20 mouse cellular contexts compared by ENCODE assay signal in the genomic region with DNA sequence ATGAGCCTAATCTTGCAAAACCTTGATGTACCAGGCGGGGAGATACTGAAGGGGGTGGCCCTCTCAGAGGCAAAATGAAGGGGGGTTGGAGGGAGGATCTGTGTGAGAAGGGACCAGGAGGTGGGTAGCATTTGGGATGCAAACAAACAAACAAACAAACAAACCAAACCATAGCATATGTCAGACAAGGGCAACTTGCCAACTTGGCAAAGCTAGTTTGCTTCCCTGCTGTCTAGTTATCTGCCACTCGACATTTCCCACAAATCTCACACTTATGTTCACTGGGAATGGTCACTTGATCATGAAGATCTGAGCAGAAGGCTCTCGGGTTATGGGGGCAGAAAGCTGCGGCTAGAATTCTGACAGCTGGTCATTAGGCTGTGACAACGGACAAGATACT.
A peak's percentile ranks its signal among the peaks of the same experiment; 100 is the strongest.
DNase-seq lines count a peak whose midpoint lies in the region; ATAC-seq lines count a peak whose summit lies in the region.
"Had no signal": no experiment of that assay in that cellular context is flagged by ENCODE, and none has a peak within 500 bp of the region (broad histone marks: within the 10 kb centered on the region; RNA-seq: fewer than 3 reads in every experiment).

No protein-coding gene starts in this region.

- no peak for DNase-seq in forebrain, embryonic 10.5 days (ENCODE audit: extremely low spot score, low spot score)
- DNase-seq in layer of hippocampus, postnatal 10 days (ENCODE audit: low spot score in 2 of 2), result peak; percentile 28 to 52
- no peak for DNase-seq in layer of hippocampus, postnatal 36 days
- peak; percentile 78 for DNase-seq in cerebellum, adult 11-12 months
- DNase-seq in cerebellum, postnatal 14 days, result peak; percentile 87 to 88
- no peak for DNase-seq in natural killer cell, adult 2 months (ENCODE audit: low spot score in 2 of 2)
- DNase-seq in frontal cortex, adult 2 months (ENCODE audit: extremely low spot score in 1 of 2, low spot score in 1 of 2), result no peak
- DNase-seq: adrenal gland, adult 8-10 months; heart, adult 18-20 months; heart, postnatal 36 days; kidney, postnatal 36 days; layer of hippocampus, adult 9-11 months; right cerebral cortex, postnatal 25 days had no signal

- H3K27me3 ChIP-seq in forebrain, embryonic 13.5 days, result no peaks in the 10 kb centered on the region
- no peaks in the 10 kb centered on the region for H3K27me3 ChIP-seq in forebrain, embryonic 10.5 days (ENCODE audit: poor library complexity, severe bottlenecking)
- H3K27me3 ChIP-seq: heart, embryonic 13.5 days; intestine, embryonic 15.5 days; liver, embryonic 15.5 days; midbrain, embryonic 13.5 days had no signal

- 77% methylated on average over 5 of the region's 5 CpGs for WGBS in forebrain, embryonic 13.5 days
- 89% methylated on average over 5 of the region's 5 CpGs for WGBS in forebrain, embryonic 10.5 days

- H3K9me3 ChIP-seq in forebrain, embryonic 13.5 days (replicated peaks), result no peaks in the 10 kb centered on the region
- no peaks in the 10 kb centered on the region for H3K9me3 ChIP-seq in forebrain, embryonic 10.5 days
- H3K9me3 ChIP-seq: embryonic facial prominence, embryonic 10.5 days; heart, embryonic 13.5 days; intestine, embryonic 15.5 days; liver, embryonic 15.5 days; midbrain, embryonic 13.5 days had no signal

- no peak overlapping the region for H3K27ac ChIP-seq in forebrain, embryonic 13.5 days
- H3K27ac ChIP-seq in forebrain, embryonic 10.5 days, result no peak overlapping the region
- H3K27ac ChIP-seq: embryonic facial prominence, embryonic 10.5 days; heart, embryonic 13.5 days; intestine, embryonic 15.5 days; liver, embryonic 15.5 days; midbrain, embryonic 13.5 days had no signal

- H3K4me3 ChIP-seq in forebrain, embryonic 13.5 days, result no peak overlapping the region
- H3K4me3 ChIP-seq in forebrain, embryonic 10.5 days, result no peak overlapping the region
- H3K4me3 ChIP-seq: embryonic facial prominence, embryonic 10.5 days; heart, embryonic 13.5 days; intestine, embryonic 15.5 days; liver, embryonic 15.5 days; midbrain, embryonic 13.5 days had no signal

- no peak overlapping the region for H3K4me2 ChIP-seq in forebrain, embryonic 13.5 days
- H3K4me2 ChIP-seq: heart, embryonic 13.5 days; intestine, embryonic 15.5 days; liver, embryonic 15.5 days; midbrain, embryonic 13.5 days had no signal

- no peaks in the 10 kb centered on the region for H3K4me1 ChIP-seq in forebrain, embryonic 13.5 days
- no peaks in the 10 kb centered on the region for H3K4me1 ChIP-seq in forebrain, embryonic 10.5 days
- H3K4me1 ChIP-seq: embryonic facial prominence, embryonic 10.5 days; heart, embryonic 13.5 days; intestine, embryonic 15.5 days; liver, embryonic 15.5 days; midbrain, embryonic 13.5 days had no signal

- no peaks in the 10 kb centered on the region for H3K36me3 ChIP-seq in forebrain, embryonic 13.5 days (ENCODE audit: poor library complexity, severe bottlenecking)
- H3K36me3 ChIP-seq in forebrain, embryonic 10.5 days (replicated peaks), result no peaks in the 10 kb centered on the region
- H3K36me3 ChIP-seq: embryonic facial prominence, embryonic 10.5 days; heart, embryonic 13.5 days; intestine, embryonic 15.5 days; liver, embryonic 15.5 days; midbrain, embryonic 13.5 days had no signal

- H3K9ac ChIP-seq in forebrain, embryonic 13.5 days, result no peak overlapping the region
- H3K9ac ChIP-seq: heart, embryonic 13.5 days; intestine, embryonic 15.5 days; liver, embryonic 15.5 days; midbrain, embryonic 13.5 days had no signal

- peak; percentile 55; the same call in 1 of the 2 replicates for ATAC-seq in forebrain, embryonic 13.5 days
- ATAC-seq: intestine, embryonic 15.5 days; lung, postnatal 0 days; midbrain, embryonic 13.5 days had no signal

Comparison
In these comparisons a context has a peak if more than half of its experiments do, and no peak if none do; other contexts are left out.
1. DNase-seq: peak in layer of hippocampus, postnatal 10 days (2 of 2), cerebellum, adult 11-12 months (single experiment) and cerebellum, postnatal 14 days (2 of 2); none in forebrain, embryonic 10.5 days (single experiment), layer of hippocampus, postnatal 36 days (0 of 2), natural killer cell, adult 2 months (0 of 2) and frontal cortex, adult 2 months (0 of 2).